Mouse (Mus musculus) T-helper 1 cell (primary cell): Measurements from ENCODE around the gene Cadps.

Source experiments
- in situ Hi-C: fragments of 300-600 bp; cut with MboI, MseI; formaldehyde crosslinking; loops from one replicate; pipeline ENCODE4 v1.15.1; 2025; ENCODE audit warnings: high pct_unique_total_duplicates

Cadps gene

GRCm38 (mm10) chr14:12527296-12527695, 295.6 kb downstream of the Cadps start:
- in situ Hi-C loops: loop anchor here (10.0 kb wide), 1 partner anchor 362 kb away; no protein-coding TSS in a partner anchor

GRCm38 (mm10) chr14:12507018-12507417, 315.9 kb downstream of the Cadps start:
- in situ Hi-C loops: no loop called here

GRCm38 (mm10) chr14:12504191-12504947, 318.5 kb downstream of the Cadps start:
- in situ Hi-C loops: no loop called here

- in situ Hi-C loops: no loop called here
Measured at GRCm38 (mm10) chr14:12462206-12462605, 360.7 kb downstream of the Cadps start.

GRCm38 (mm10) chr14:12459700-12460099, 363.2 kb downstream of the Cadps start:
- in situ Hi-C loops: no loop called here

- in situ Hi-C loops: no loop called here
Measured at GRCm38 (mm10) chr14:12455064-12455591, 367.8 kb downstream of the Cadps start.

DNA sequence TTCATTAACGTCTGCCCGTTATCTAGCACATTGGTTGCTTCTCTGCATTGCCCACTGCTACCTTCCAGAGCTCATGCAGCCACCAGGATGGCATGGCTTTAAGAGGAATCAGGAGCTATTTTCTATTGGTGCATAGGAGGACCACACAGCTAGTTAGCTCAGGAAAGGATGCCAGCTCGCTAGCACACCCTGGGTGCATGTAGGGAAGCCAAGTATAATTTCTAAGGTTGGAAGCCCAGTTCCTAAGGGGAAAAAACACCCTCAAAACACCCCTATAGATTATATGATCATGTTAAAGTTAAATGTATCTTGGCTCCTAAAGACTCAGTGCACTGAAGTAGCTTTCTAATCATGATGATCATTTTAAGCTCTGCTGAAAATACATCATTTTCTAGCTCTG, 372.1 kb downstream of the Cadps start:
- in situ Hi-C loops: no loop called here

GRCm38 (mm10) chr14:12448883-12449282, 374.0 kb downstream of the Cadps start:
- in situ Hi-C loops: no loop called here

DNA sequence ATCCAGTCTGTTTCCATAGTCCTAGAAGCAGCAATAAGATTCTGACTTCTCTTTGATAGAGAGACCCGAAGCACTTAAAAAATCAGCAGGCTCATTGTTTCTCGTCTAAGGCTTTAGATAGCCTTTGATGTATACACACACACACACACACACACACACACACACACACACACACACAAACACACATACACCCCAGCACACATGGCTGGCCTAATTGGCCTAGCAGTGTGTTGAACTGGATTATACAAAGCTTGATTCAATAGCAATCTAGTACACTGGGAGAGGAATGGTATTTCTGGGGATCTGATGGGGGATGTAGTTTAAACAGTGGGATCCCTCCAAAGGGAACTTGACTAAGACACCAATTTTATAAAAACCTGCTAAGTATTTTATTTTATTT, 381.9 kb downstream of the Cadps start:
- in situ Hi-C loops: no loop called here

GRCm38 (mm10) chr14:12437976-12438375, 384.9 kb downstream of the Cadps start:
- in situ Hi-C loops: loop anchor here (5.0 kb wide), 1 partner anchor 824 kb away; no protein-coding TSS in a partner anchor

GRCm38 (mm10) chr14:12437422-12437821, 385.5 kb downstream of the Cadps start:
- in situ Hi-C loops: loop anchor here (5.0 kb wide), 1 partner anchor 825 kb away; no protein-coding TSS in a partner anchor

GRCm38 (mm10) chr14:12436903-12437368, 385.9 kb downstream of the Cadps start:
- in situ Hi-C loops: loop anchor here (5.0 kb wide), 1 partner anchor 825 kb away; no protein-coding TSS in a partner anchor

DNA sequence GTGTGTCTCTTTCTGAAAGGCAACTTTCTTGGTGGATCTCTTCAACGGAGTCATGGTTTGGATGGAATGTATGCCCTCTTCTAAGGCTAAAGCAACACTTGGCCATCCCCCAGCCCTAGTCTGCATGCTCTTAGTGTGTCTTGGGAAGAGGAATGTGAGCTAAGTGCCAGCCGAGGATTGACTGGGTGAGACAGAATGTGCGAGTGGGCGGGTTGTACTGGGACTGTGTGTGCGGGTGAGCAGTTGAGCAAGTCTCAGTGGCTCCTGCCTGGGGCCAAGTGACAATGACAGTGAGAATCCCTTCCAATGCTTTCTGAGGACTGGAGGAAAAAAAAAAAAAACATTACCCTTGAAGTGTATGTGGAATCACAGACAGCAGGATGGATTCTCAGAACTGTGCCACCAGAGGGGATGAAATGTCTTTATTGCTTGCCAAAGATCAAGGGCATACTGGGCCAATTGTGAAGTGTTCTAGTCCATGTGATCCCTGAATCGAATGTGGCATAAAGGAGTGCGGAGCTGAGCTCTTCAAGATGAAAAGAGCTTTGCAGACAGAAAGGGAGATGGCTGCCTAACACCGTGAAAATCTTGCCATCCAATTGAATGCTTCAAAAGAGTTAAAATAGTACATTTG, 394.7 kb downstream of the Cadps start:
- in situ Hi-C loops: no loop called here

DNA sequence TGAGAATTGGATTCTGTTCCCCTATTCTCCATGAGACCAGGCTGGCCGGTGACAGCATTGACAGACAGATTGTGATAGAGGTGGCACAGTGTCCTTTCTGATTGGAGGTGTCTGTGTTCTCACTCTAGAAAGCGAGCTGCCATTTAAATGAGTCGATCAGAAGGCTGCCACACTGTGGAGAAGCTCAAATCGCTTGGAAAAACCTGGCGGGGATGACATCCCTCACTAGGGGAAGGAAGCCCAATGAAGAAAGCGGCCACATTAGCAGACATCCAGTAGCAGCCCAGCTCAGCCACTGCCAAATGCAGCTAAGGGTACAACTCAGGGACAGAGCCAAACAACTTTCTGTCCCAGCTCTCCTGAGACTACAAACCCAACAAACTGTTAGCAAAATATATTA, 397.6 kb downstream of the Cadps start:
- in situ Hi-C loops: no loop called here

GRCm38 (mm10) chr14:12410276-12410675, 412.6 kb downstream of the Cadps start:
- in situ Hi-C loops: no loop called here

DNA sequence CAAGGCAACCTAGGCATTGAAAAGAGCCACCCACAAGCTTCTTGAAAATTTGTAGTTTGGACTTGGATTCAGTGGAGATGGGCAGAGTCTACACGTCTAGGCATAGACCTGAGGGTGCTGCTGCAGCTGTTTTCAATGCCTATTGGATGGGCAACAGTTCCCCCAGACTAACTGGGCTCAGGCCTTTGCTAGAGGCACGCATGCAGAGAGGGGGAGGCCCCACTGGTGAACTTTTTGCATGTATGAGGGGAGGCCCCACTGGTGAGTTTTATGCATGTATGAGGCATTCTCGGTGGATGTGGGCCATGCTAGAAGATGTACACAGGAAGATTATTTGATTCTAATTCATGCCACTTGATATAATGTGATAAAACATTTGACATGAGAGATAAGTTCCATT, 413.1 kb downstream of the Cadps start:
- in situ Hi-C loops: no loop called here

GRCm38 (mm10) chr14:12406588-12406987, 416.3 kb downstream of the Cadps start:
- in situ Hi-C loops: no loop called here

- in situ Hi-C loops: no loop called here
Measured at GRCm38 (mm10) chr14:12405201-12405600, 417.7 kb downstream of the Cadps start.

- in situ Hi-C loops: no loop called here
Measured at GRCm38 (mm10) chr14:12404724-12405123, 418.2 kb downstream of the Cadps start.

GRCm38 (mm10) chr14:12404052-12404451, 418.8 kb downstream of the Cadps start:
- in situ Hi-C loops: no loop called here

- in situ Hi-C loops: no loop called here
Measured at GRCm38 (mm10) chr14:12400116-12400515, 422.8 kb downstream of the Cadps start.

GRCm38 (mm10) chr14:12397561-12397960, 425.3 kb downstream of the Cadps start:
- in situ Hi-C loops: no loop called here

- in situ Hi-C loops: no loop called here
Measured at GRCm38 (mm10) chr14:12394318-12394717, 428.6 kb downstream of the Cadps start.
